Mouse (Mus musculus) right cerebral cortex, postnatal 14 days (tissue): ENCODE results near the gene Adad1.

Experiments
- DNase-seq: peaks from one replicate; pipeline ENCODE4 v3.0.0; 2022

Gene Adad1

DNA sequence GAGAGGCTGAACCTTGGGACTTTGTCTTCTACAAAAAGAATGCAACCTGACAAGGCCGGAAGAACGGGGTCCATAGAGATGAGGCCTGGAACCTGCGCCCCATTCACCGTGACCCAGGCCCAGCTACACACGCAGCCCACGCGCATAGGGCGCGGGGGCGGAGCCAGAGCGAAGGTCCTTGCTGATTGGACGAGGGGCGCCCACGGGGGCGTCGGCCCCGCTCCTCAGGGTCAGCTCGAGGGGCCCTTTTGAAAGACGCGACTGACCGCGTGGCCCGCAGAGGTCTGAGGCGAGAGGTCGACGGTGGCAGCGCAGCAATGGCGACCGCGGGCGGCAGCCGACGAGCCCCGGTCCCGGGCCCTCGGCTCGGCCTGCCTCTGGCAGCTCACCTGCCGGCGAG, at the start of gene Adad1:
Adad1 (plus strand) TSS at position 122 of the 400 bp plus-strand sequence.
- DNase-seq: no peak

GRCm38 (mm10) chr3:37037979-37038378, 25.3 kb upstream of the Adad1 start:
- no peak for DNase-seq

DNA sequence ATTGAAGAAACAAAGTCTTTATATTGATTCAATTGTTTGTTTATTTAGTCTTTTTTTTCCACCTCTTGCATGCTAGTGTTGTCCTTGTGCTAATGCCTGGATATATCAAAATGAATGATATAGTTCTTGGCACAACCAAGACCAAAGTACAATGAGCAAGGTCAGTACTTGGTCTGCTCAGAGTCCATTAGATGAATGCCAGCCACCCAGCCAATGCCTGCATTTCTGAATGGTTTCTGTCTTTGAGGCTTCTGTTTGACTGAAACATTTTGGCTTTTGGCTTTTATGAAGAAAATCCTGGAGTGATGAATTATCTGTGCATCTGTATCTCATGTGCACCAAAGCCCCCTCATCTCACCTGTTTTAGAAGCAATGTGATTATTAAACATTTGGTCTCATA, 23.5 kb upstream of the Adad1 start:
- DNase-seq: no peak

GRCm38 (mm10) chr3:37051491-37051890, 11.8 kb upstream of the Adad1 start:
- DNase-seq: no peak

- DNase-seq: peak; percentile 16
Measured at GRCm38 (mm10) chr3:37073211-37073610, 9.9 kb downstream of the Adad1 start.

- no peak for DNase-seq
Measured at GRCm38 (mm10) chr3:37084860-37085259, 21.5 kb downstream of the Adad1 start.

- no peak for DNase-seq
Measured at GRCm38 (mm10) chr3:37090721-37091120, 27.4 kb downstream of the Adad1 start.

GRCm38 (mm10) chr3:37125655-37126054, 62.3 kb downstream of the Adad1 start, which contains the start of gene Il2:
Gene Il2 (minus strand): TSS chr3:37125959.
- DNase-seq: no peak

GRCm38 (mm10) chr3:37126162-37126561, 62.8 kb downstream of the Adad1 start:
- DNase-seq: no peak

GRCm38 (mm10) chr3:37128269-37128668, 64.9 kb downstream of the Adad1 start:
- DNase-seq: no peak

- no peak for DNase-seq
Measured at GRCm38 (mm10) chr3:37129063-37129462, 65.7 kb downstream of the Adad1 start.

- DNase-seq: no peak
Measured at GRCm38 (mm10) chr3:37137231-37137630, 73.9 kb downstream of the Adad1 start.

DNA sequence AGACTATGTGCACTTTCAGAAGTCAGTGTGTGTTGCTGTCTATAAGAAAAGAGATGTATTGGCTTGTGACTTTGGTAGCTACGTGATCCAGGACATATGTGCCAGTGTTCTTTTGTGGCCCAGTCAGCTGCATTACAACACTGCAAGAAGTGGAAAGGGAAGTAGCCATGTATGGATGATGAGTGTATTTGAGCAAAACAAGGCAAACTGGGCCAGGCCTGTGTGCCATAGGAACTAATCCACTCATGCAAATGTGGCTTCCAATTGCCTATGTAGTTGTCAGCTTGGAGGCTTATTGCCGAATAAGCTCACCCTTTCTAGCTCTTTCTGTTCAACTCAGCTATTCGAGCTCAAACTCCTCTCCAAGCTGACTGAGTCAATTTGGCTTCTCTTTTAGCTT, 75.9 kb downstream of the Adad1 start:
- DNase-seq: no peak

GRCm38 (mm10) chr3:37140168-37140906, 77.0 kb downstream of the Adad1 start:
- no peak for DNase-seq

- no peak for DNase-seq
Measured at GRCm38 (mm10) chr3:37141827-37142226, 78.5 kb downstream of the Adad1 start.

- DNase-seq: no peak
Measured at GRCm38 (mm10) chr3:37144979-37145378, 81.7 kb downstream of the Adad1 start.

DNA sequence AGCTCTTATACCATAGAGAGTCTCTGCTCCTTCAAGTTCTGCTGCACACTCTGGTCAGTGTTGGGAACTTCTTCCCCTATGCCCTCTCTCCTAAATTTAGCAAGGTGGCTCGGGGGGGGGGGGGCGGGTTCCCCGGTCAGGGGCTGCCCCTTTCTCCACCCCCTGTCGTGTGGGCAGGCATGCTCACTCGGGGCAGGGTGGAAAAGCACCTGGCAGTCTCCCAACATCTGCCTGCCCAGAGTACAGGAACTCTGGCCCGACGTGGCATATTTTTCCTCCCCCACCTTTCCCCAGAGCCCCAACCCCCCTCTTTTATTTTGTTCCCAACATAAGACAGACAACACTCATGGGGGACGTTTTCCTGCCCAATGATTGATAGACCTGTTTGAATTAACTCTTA, 83.1 kb downstream of the Adad1 start:
- no peak for DNase-seq

DNA sequence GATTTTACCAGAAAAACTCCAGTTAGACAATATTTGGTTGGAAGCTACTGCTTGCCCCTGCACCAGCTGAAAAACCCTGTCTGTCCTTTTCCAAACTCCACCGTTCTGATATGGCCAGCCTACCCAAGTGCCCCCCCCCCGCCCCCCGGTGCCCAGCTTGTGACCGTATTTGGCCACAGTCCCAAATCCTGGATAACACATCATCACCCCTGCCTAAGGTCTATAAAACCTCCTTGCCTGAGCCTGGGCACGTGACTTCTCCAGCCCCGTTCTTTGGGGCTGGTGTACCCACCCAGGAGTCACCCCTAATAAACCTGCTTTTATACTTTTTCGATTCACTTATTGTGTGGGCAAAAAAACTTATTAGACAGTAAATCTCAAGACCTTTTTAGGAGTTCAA, 83.5 kb downstream of the Adad1 start:
- DNase-seq: no peak

GRCm38 (mm10) chr3:37152274-37152673, 88.9 kb downstream of the Adad1 start:
- DNase-seq: no peak

DNA sequence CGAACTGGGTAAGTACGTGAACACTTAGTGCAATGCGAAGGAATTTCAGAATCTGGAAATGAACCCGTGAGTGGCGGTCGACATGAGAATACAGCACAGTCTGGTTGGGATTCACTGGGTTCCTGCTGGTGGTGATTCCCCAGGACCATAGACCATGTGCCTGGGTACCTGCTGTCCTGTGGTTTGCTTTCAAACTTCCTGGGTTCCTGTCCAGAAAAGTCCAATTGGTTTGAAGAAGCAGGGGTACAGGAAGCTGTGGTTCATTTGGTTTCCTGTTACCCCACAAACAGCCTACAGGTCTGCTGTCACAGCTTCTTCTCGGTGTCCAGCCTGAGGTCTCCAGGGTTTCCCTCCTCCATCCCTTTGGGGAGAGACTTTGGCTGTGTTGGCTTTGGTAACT, 89.7 kb downstream of the Adad1 start:
- no peak for DNase-seq

DNA sequence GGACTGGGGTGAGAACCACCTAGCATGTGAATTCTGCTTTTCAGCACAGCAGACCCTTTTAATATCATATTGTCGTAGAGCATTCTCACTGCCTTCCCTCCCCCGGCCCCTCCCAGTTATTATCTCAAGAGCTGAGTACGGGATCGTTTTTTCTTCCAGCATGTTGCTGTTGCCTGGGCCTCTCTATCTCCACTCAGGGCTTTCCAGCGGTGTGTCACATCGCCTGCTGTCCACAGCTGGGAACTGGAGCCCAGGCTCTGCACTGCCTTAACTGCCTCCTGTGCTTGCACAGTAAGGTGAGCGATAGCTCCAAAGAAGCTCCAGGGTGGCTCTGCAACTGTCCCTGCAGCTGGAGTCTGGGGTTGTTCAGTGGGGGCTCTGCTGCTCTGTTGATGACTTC, 91.1 kb downstream of the Adad1 start:
- no peak for DNase-seq

- DNase-seq: no peak
Measured at GRCm38 (mm10) chr3:37157082-37157481, 93.8 kb downstream of the Adad1 start.

GRCm38 (mm10) chr3:37158246-37158645, 94.9 kb downstream of the Adad1 start:
- no peak for DNase-seq

- no peak for DNase-seq
Measured at GRCm38 (mm10) chr3:37161096-37161495, 97.8 kb downstream of the Adad1 start.

- DNase-seq: no peak
Measured at GRCm38 (mm10) chr3:37169283-37169682, 106.0 kb downstream of the Adad1 start.
